Comparison of ENCODE assay signal across 19 mouse cellular contexts in the genomic region with DNA sequence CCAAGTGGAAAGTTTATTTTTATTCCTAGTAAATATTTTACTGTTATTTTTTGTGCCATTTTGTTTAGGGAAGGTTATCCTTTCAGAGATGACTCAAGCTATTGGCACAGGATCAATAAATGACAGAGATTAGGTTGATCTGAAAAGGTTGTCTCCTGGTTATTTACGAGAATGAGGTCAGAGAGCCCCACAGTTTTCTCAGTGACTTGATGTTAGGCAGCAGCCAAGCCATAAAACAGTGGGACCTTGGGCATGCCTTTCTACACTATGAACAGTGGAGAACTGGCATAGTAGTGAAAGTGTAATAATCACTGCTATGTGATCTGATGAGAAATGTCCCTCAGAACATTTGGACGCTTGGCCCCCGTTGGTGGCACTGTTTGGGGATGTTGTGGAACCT. TPM values are rescaled to one million over a fixed set of nuclear protein-coding genes. Genes with fewer than 3 reads are reported as not detected.
"Had no signal": no experiment of that assay in that cellular context is flagged by ENCODE, and none has a peak within 500 bp of the region (broad histone marks: within the 10 kb centered on the region; RNA-seq: fewer than 3 reads in every experiment).

No protein-coding gene starts in this region.

- ATAC-seq: lung, postnatal 0 days; midbrain, embryonic 13.5 days; midbrain, embryonic 15.5 days had no signal

- H3K4me2 ChIP-seq: lung, embryonic 15.5 days; midbrain, embryonic 11.5 days; midbrain, embryonic 13.5 days; midbrain, embryonic 15.5 days; neural tube, embryonic 12.5 days; stomach, embryonic 15.5 days had no signal

- H3K36me3 ChIP-seq: lung, embryonic 15.5 days; midbrain, embryonic 13.5 days; midbrain, embryonic 15.5 days; neural tube, embryonic 12.5 days; stomach, embryonic 15.5 days had no signal

- H3K27ac ChIP-seq: lung, embryonic 15.5 days; macrophage; midbrain, embryonic 13.5 days; midbrain, embryonic 15.5 days; neural tube, embryonic 12.5 days; stomach, embryonic 15.5 days had no signal

- DNase-seq: lung, adult 2 months; lung, postnatal 14 days; lung, postnatal 36 days; right cerebral cortex, postnatal 14 days; thymus, adult 18-20 months; thymus, postnatal 14 days; thymus, postnatal 36 days had no signal

- H3K27me3 ChIP-seq: lung, embryonic 15.5 days; midbrain, embryonic 13.5 days; midbrain, embryonic 15.5 days; neural tube, embryonic 12.5 days; stomach, embryonic 15.5 days had no signal

- H3K4me3 ChIP-seq: lung, embryonic 15.5 days; megakaryocyte, embryonic 14.5 days; midbrain, embryonic 13.5 days; midbrain, embryonic 15.5 days; neural tube, embryonic 12.5 days; stomach, embryonic 15.5 days had no signal

- H3K9me3 ChIP-seq: lung, embryonic 15.5 days; midbrain, embryonic 13.5 days; midbrain, embryonic 15.5 days; neural tube, embryonic 12.5 days; stomach, embryonic 15.5 days had no signal

- H3K4me1 ChIP-seq: lung, embryonic 15.5 days; midbrain, embryonic 13.5 days; midbrain, embryonic 15.5 days; neural tube, embryonic 12.5 days; stomach, embryonic 15.5 days had no signal

- H3K9ac ChIP-seq: lung, embryonic 15.5 days; midbrain, embryonic 13.5 days; midbrain, embryonic 15.5 days; neural tube, embryonic 12.5 days; stomach, embryonic 15.5 days had no signal

RNA-seq across cellular contexts. Expression of a gene that starts 22.9 kb away (rescaled TPM):
- total RNA-seq: midbrain, postnatal 0 days; monocyte, adult 5-6 weeks had no signal
- polyA plus RNA-seq: macrophage; midbrain, embryonic 13.5 days; midbrain, embryonic 15.5 days; neural tube, embryonic 12.5 days; neural tube, embryonic 14.5 days had no signal
